Mouse (Mus musculus): ENCODE measurements around the gene Tyms.

The Tyms gene

DNA sequence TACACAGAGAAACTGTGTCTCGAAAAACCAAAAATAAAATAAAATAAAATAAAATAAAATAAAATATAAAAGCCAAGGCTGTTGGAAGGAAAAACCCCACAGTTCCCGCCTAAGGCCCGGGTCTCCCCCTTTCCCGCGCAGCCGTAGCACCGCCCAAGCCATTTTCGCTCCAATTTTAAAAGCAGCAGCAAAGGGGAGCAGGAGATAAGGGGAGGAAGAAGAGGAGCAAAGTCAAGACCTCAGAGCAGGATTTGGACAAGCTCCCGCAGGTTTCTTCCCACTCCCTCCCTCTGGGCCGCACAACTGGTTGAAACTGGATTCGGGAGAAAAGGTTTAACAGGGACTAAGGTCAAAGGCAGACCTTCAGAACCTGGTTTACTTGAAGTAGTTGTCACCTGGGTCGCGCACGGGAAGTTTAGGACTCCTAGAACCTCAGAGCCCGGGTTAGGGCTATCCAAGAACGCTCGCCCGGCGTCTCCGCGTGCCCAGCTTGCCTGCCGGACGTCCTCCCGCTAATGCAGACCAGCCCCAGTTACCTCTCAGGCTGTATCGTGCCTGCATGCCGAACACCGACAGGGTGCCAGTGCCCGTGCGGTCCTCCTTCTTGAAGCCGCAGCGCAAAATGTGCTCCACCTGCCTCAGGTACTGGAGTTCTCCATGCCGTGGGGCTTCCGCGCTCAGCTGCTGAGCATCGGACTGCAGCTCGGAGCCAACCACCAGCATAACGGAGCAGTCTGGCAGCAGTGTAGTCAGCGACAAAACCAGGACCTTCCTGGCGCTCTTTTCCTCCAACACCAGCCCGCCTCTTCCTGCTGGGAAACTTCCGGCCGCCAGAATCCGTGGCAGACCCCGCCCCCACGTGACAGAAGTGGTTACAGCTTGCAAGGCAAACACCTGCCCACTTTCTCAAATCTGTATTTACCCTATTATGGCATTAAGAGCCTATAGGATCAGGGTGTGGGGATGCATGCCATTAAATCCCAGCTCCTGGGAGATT is at the start of gene Tyms:
TSS of gene Tyms (minus strand) at position 793 of the 997 bp plus-strand sequence.
- DNase-seq, result peak; percentile 76

DNA sequence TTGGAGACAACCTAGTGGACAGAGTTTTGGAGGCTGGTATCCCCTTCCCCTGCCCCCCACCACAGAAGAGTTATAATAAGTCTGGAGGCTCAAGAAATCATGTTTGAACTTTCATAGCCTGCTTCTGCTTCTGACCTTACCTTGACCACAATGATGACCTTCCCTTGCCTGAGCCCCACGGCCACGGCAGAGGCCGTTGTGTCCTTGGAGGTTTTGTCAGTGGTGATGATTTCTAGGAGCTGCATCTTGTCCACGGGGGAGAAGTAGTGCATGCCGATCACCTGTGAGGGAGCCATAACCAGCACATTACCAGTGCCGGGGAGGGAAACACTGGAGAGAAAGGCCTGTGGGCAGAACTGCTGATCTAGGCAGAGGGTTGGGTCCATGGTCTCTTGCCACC is 49.1 kb upstream of the Tyms start:
- DNase-seq, result no peak

DNA sequence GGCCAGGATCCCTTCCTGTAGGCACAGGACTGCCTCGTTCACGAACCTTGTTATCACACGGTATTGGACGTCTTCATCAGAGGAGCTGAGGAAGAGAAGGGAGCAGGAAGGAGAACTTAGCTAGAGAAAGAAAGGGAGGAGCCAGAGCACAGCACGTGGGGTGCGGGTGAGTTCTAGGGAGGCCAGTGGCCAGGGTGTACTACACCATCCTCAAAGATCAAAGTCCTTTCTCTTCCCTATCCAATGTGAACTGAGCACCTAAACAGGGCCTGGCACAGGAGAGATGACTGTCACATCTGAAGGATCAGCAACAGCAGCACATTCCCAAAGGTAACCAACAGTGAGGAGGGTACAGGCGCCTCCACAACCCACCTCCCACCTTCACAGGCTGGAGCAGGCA is 46.7 kb upstream of the Tyms start:
- no peak for DNase-seq

- no peak for DNase-seq
These were observed 45.7 kb upstream of the Tyms start for GRCm38 (mm10) chr5:30119163-30119562.

DNA sequence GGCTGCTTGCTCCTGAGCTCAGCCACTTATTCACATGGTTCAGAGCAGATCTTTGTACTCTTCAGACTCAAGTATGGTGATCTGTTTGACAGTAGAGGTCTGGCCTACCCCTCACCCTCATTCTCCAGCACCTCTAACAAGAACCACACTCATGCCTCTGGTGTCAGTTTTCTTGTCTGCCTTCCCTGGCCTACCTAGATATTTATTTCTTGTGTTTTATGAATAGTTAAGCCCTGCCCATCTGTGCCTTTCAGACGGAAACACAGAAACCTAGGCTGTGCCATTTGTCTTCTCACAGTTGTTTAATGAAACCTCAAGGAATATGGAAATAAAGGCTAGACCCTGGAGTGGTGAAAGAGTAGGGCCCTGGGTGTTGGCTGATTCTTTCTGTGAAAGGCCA is 44.6 kb upstream of the Tyms start:
- no peak for DNase-seq

- no peak for DNase-seq
These were observed 42.3 kb upstream of the Tyms start for GRCm38 (mm10) chr5:30115718-30116117.

DNA sequence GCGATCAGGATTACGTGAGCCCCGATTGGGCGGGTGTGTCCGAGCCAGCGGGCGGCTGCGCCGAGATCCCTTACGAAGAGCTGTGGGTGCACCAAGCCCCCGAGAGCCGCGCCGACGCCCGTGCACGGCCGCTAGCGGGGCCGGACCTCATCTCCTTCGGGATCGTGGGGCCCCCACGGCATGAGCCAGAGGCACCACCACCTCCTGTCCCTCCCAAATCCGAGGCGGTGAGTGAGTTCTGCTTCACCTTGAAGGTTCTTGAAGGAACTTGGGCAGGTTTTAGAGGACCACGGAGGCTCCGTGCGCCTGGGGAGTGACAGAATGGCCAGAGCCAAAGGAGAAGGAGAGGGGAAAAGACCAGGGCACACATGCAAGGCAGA is 41.3 kb upstream of the Tyms start:
- no peak for DNase-seq

GRCm38 (mm10) chr5:30113881-30114760 is 40.7 kb upstream of the Tyms start:
- peak; percentile 49 for DNase-seq

- DNase-seq, result no peak
These were observed 39.2 kb upstream of the Tyms start for GRCm38 (mm10) chr5:30112533-30113068.

DNA sequence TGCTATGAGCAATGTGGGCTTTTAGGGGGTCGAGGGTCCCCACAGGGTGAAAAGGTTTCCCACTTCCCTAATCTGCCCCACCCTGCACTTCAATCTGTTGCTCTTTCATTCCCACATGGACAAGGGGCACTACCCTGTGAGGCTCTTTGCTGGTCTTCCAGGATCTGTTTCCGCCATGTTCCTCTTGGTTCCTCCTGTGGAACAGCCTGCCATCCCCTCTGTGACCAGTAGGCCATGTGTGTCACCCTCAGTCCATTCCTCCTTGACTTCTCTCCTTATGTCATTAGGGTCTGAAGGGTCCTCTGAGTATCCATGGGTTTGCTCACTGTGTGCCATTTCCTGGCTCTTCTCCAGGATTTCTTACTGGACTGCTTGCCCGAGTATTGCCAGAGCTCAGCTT is 38.4 kb upstream of the Tyms start:
- DNase-seq, result no peak

- no peak for DNase-seq
These were observed 37.7 kb upstream of the Tyms start for GRCm38 (mm10) chr5:30111126-30111525.

DNA sequence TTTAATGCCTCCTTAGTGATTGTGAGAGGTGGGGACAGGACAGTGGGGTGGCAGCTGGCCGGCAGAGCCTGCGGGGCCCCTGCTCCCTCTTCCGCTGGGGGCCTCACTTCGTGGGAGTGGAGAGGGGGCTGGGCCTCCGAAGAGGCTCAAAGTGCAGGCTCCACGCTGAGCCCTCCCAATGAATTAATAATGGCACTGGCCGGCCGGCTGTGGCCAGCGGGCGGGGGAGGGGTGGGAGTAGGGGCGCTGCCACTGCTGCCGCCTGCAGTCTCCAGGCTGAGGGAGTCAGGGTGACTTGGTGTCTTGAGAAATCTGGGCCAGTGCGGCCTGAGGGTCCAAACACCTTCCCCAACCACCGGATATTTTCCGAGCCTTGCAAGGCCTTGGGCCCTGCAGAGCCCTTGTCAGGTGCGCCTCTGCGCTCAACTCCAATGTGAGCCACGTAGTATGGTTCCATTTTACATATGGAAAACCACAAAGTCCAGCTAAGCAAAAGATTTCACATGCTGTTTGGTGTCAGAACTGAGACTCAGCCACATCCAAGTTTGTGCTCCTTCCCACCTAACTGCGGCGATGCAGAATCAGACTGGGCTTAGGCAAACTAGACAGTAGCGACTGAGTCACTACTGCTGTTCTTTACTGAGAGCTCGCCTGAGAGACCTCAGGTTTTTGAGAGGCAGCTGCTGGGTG is 37.1 kb upstream of the Tyms start:
- DNase-seq, result no peak

- no peak for DNase-seq
These were observed 36.5 kb upstream of the Tyms start for GRCm38 (mm10) chr5:30109899-30110298.

- DNase-seq, result no peak
These were observed 34.8 kb upstream of the Tyms start for GRCm38 (mm10) chr5:30108233-30108632.

DNA sequence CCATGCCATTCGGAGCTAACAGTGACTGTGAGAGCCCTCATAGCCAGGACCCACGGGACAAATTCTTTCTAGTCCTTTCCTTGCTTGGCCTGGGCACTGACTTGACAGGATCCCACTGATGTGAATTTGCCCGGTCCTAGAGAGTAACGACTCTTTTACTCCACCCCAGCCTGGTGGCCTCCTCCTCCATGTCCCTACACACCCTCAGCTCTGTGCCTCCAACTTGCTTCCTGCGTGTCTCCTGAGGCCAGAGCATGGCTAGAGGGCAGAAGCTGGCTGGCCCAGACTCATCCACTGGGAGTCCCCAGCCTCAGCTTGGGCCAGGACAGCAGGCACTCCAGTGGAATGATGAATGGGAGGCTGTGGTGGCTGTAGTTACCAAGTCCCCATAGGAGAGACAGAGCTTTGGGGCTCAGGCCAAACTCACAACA is 34.2 kb upstream of the Tyms start:
- DNase-seq, result no peak

- no peak for DNase-seq
These were observed 33.8 kb upstream of the Tyms start for GRCm38 (mm10) chr5:30107186-30107585.

DNA sequence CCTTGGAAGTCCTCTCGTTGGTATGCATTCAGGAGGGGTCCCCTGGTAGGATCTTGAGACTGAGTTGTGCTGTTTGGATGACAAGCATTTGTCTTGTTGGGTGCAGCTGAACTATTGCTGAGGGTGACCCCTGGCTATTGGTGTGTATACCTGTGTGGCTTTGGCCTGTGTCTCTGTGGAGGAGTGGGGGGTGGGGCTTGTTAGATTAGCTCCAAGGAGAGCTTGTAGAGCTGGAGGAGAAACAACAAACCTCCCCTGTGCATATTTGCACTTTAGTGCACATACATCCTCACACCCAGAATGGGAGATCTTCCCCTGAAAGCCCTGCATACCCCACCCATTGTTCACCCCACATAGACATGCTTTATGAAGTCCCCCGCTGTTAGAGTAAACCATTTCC is 33.3 kb upstream of the Tyms start:
- DNase-seq, result no peak

- DNase-seq, result peak; percentile 43
These were observed 32.4 kb upstream of the Tyms start, which contains the start of gene 3110082J24Rik for GRCm38 (mm10) chr5:30105668-30106300. 3110082J24Rik (minus strand) TSS chr5:30106086.

DNA sequence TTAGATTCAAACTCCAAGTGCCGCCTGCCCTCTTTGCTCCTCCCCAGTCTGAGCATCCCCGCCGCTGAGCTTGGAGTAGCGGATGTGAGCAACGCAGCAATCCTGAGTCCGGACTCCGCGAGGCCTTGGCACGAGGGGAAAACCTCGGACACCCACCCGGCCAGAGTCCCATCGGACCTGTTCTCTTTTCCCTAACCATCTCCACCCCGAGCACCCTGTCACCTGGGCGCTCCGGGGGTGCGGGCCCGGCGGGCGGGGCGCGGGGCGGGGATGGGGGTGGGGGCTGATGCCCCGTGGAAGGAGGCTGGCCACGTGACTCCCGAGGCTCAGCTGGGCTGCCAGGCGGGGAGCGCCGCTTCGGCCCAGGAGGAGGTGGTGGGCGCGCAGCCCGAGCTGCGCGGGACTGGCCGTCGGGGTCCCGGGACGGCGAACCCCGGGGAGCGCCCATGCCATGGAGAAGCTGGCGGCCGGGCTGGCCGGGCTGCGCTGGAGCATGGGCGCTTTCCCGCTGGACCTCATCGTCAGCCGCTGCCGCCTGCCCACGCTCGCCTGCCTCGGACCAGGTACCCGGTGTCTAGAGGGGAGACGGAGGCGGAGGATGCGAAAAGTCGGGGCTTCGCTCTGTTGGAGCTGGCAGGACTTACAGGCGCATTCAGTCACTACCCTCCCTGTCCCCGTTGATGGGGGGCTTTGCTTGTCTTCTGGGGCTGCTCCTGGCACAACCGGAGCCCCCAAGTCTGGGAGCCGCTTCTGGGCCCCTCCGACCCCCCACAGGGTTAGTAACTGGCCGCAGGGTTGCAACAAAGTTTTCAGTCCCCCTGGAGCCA is 31.6 kb upstream of the Tyms start, which contains the start of gene Garem2:
TSS of gene Garem2 (plus strand) at position 321 of the 827 bp plus-strand sequence.
- no peak for DNase-seq

DNA sequence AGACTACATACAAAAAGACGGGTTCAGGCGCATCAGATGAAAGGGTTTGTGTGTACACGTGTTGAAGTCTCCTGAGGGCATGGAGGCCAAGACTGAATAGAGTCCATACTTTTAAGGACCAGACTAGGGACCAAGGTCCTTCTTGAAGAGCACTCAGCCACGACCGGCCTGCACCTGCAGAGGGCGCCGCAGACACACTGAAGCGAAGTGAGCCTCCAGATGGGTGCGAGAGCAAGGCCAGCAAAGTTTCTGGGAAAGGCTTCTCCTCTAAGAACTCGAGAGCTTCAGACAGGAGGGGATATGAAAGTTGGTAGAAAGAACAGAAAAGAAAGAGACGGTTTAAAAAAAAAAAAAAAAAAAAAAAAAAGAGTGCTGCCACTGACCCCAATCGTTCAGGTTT is 30.9 kb upstream of the Tyms start:
- DNase-seq, result peak; percentile 41

DNA sequence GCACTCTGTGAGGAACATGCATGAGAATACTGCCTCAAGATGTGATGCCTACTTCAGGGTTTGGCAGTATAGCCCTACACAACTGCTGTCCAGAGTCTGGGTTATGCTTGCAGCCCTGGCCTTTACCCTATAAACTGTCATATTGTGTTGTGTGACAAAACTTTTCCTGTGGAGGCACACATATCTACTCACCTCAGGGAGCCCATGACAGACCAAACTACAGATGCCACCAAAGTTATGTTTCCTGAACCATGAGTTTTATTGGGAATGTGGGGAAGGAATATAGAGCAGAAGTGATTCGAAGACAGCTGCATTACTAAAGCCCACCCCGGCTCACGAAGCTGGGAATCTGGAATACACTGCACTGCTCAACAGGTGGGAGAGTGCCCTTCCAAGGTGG is 29.9 kb upstream of the Tyms start:
- DNase-seq, result no peak
